Mouse (Mus musculus) CH12.LX (cell line): ENCODE measurements at regions not wholly inside any gene's neighbourhood (a gene's known extent, or its start where the extent isn't known, plus 50 kb on each side); places are given as distances from the start of the nearest gene placed in this dataset.

Source experiments
- DNase-seq: peaks from one replicate; pipeline ENCODE4 v3.0.0-alpha.2; 2013; ENCODE audit errors: extremely low read depth
- H3K27ac ChIP-seq: 2 replicates; pipeline ENCODE4 v1.5.1; 2012; ENCODE audit warnings: low read depth, mild to moderate bottlenecking, control low read depth, moderate library complexity; ENCODE audit not compliant: insufficient read depth
- H3K27me3 ChIP-seq: replicated peaks from 2 replicates; pipeline ENCODE3; 2012; ENCODE audit warnings: inconsistent platforms
- H3K36me3 ChIP-seq, 2 experiments: replicated peaks in 1 of 2; 2 replicates each; pipeline versions ENCODE3 to v1.6.1; 2012; ENCODE audit warnings: inconsistent platforms in 1 of 2, low read length in 1 of 2, mild to moderate bottlenecking in 1 of 2, mixed read lengths in 1 of 2, moderate library complexity in 1 of 2; ENCODE audit not compliant: control insufficient read depth in 1 of 2, insufficient read depth in 1 of 2
- H3K4me1 ChIP-seq, 2 experiments: 2 replicates each; pipeline ENCODE4 v1.6.1; 2012; ENCODE audit warnings: inconsistent platforms in 1 of 2, moderate library complexity in 1 of 2; ENCODE audit not compliant: insufficient read depth in 2 of 2, control insufficient read depth in 1 of 2
- H3K4me2 ChIP-seq: 2 replicates; pipeline ENCODE4 v1.6.1; 2012; ENCODE audit warnings: low read depth, mild to moderate bottlenecking, control low read depth; ENCODE audit not compliant: poor library complexity, insufficient read depth, severe bottlenecking
- H3K4me3 ChIP-seq, 3 experiments: fragments of 150-350 bp in 1 of 3; sonication (generic) in 1 of 3; replicated peaks in 1 of 3; 2 replicates each; pipeline versions ENCODE3 to v1.5.1; 2011 to 2012; ENCODE audit warnings: low read depth in 2 of 3, low read length in 2 of 3, mild to moderate bottlenecking in 2 of 3, moderate library complexity in 2 of 3, control low read depth in 1 of 3, improper control_type of control experiment in 1 of 3, inconsistent platforms in 1 of 3, mixed read lengths in 1 of 3; ENCODE audit not compliant: poor library complexity in 1 of 3
- H3K79me2 ChIP-seq: replicated peaks from 2 replicates; pipeline ENCODE4 v1.6.1; 2012; ENCODE audit warnings: mild to moderate bottlenecking, moderate library complexity; ENCODE audit not compliant: control insufficient read depth, poor library complexity, insufficient read depth, severe bottlenecking; ENCODE audit errors: extremely low read depth
- H3K9ac ChIP-seq: 2 replicates; pipeline ENCODE4 v1.6.1; 2012; ENCODE audit warnings: low read depth, mild to moderate bottlenecking, control low read depth, moderate library complexity; ENCODE audit not compliant: insufficient read depth
- H3K9me3 ChIP-seq: replicated peaks from 2 replicates; pipeline ENCODE3; 2012; ENCODE audit warnings: low read length, inconsistent platforms, mixed read lengths
- BHLHE40 ChIP-seq: IDR thresholded peaks from 2 replicates; pipeline ENCODE4 v1.6.1; 2011; ENCODE audit warnings: mild to moderate bottlenecking, low read depth, low read length, improper control_type of control experiment
- CHD1 ChIP-seq: IDR thresholded peaks from 2 replicates; pipeline ENCODE4 v1.6.1; 2012; ENCODE audit warnings: low read depth, low read length, improper control_type of control experiment, inconsistent platforms
- CHD2 ChIP-seq: IDR thresholded peaks from 2 replicates; pipeline ENCODE4 v1.6.1; 2011; ENCODE audit warnings: low read length, improper control_type of control experiment
- CTCF ChIP-seq, 2 experiments: IDR thresholded peaks in 1 of 2; conservative IDR thresholded peaks in 1 of 2; 2 replicates each; pipeline ENCODE4 v1.5.1; 2011 to 2012; ENCODE audit warnings: low read depth in 2 of 2, low read length in 2 of 2, improper control_type of control experiment in 1 of 2, inconsistent platforms in 1 of 2, mild to moderate bottlenecking in 1 of 2, moderate library complexity in 1 of 2
- HCFC1 ChIP-seq: IDR thresholded peaks from 2 replicates; pipeline ENCODE4 v1.6.1; 2012; ENCODE audit warnings: low read depth, mild to moderate bottlenecking, inconsistent platforms, low read length, improper control_type of control experiment
- IRF4 ChIP-seq: IDR thresholded peaks from 2 replicates; pipeline ENCODE4 v1.6.1; 2014; ENCODE audit warnings: low read depth, mild to moderate bottlenecking, inconsistent platforms, low read length, improper control_type of control experiment
- JUN ChIP-seq: IDR thresholded peaks from 2 replicates; pipeline ENCODE4 v1.6.1; 2011; ENCODE audit warnings: low read depth, mild to moderate bottlenecking, low read length, improper control_type of control experiment, moderate library complexity; ENCODE audit not compliant: insufficient read depth
- JUND ChIP-seq: conservative IDR thresholded peaks from 2 replicates; pipeline ENCODE4 v1.6.1; 2011; ENCODE audit warnings: low read depth, low read length, improper control_type of control experiment
- KAT2A ChIP-seq: IDR thresholded peaks from 2 replicates; pipeline ENCODE4 v1.6.1; 2012; ENCODE audit warnings: low read length, improper control_type of control experiment, inconsistent platforms; ENCODE audit not compliant: insufficient replicate concordance
- MAX ChIP-seq: IDR thresholded peaks from 2 replicates; pipeline ENCODE4 v1.6.1; 2011; ENCODE audit warnings: low read length, improper control_type of control experiment
- MAZ ChIP-seq: IDR thresholded peaks from 2 replicates; pipeline ENCODE4 v1.6.1; 2012; ENCODE audit warnings: low read depth, mild to moderate bottlenecking, inconsistent platforms, low read length, improper control_type of control experiment, moderate library complexity
- MYC ChIP-seq: IDR thresholded peaks from 2 replicates; pipeline ENCODE4 v1.6.1; 2011; ENCODE audit warnings: low read depth, mild to moderate bottlenecking, improper control_type of control experiment, low read length
- NELFE ChIP-seq: IDR thresholded peaks from 2 replicates; pipeline ENCODE4 v1.6.1; 2011; ENCODE audit warnings: low read depth, low read length, improper control_type of control experiment
- NRF1 ChIP-seq: IDR thresholded peaks from 2 replicates; pipeline ENCODE4 v1.6.1; 2014; ENCODE audit warnings: low read depth, mild to moderate bottlenecking, inconsistent platforms, low read length, improper control_type of control experiment, moderate library complexity
- PAX5 ChIP-seq: IDR thresholded peaks from 2 replicates; pipeline ENCODE4 v1.6.1; 2012; ENCODE audit warnings: low read length, inconsistent platforms, mixed read lengths
- POLR2A ChIP-seq: IDR thresholded peaks from 2 replicates; pipeline ENCODE4 v1.6.1; 2011; ENCODE audit warnings: low read depth, mild to moderate bottlenecking, improper control_type of control experiment, low read length
- POLR2AphosphoS2 ChIP-seq: IDR thresholded peaks from 2 replicates; pipeline ENCODE4 v1.6.1; 2011; ENCODE audit warnings: low read depth, low read length, improper control_type of control experiment
- RAD21 ChIP-seq: IDR thresholded peaks from 2 replicates; pipeline ENCODE4 v1.6.1; 2011; ENCODE audit warnings: low read depth, mild to moderate bottlenecking, low read length, improper control_type of control experiment, moderate library complexity
- SIN3A ChIP-seq: IDR thresholded peaks from 2 replicates; pipeline ENCODE4 v1.6.1; 2012; ENCODE audit warnings: low read length, improper control_type of control experiment, inconsistent platforms
- TCF12 ChIP-seq: IDR thresholded peaks from 2 replicates; pipeline ENCODE4 v1.6.1; 2014; ENCODE audit warnings: low read depth, mild to moderate bottlenecking, inconsistent platforms, low read length, improper control_type of control experiment
- UBTF ChIP-seq: IDR thresholded peaks from 2 replicates; pipeline ENCODE4 v1.6.1; 2012; ENCODE audit warnings: low read depth, mild to moderate bottlenecking, inconsistent platforms, low read length, improper control_type of control experiment, moderate library complexity
- USF1 ChIP-seq: IDR thresholded peaks from 2 replicates; pipeline ENCODE4 v1.6.1; 2014; ENCODE audit warnings: low read depth, mild to moderate bottlenecking, inconsistent platforms, low read length, improper control_type of control experiment
- ZNF384 ChIP-seq: IDR thresholded peaks from 2 replicates; pipeline ENCODE4 v1.6.1; 2012; ENCODE audit warnings: low read depth, low read length, improper control_type of control experiment, inconsistent platforms
- dilution Hi-C: fragments of 300-500 bp; cut with MboI; formaldehyde crosslinking; loops from 2 replicates; pipeline ENCODE4 v1.14.3; 2020; ENCODE audit warnings: low sequenced_read_pairs; ENCODE audit not compliant: extremely low pct_unique_long_range_greater_than_20kb, extremely low pct_ligation_motif_present
- in situ Hi-C: fragments of 300-500 bp; cut with MboI; formaldehyde crosslinking; loops from 3 replicates; pipeline ENCODE4 v1.14.3; 2019; ENCODE audit warnings: low sequenced_read_pairs, low pct_ligation_motif_present, low pct_unique_long_range_greater_than_20kb, mixed read lengths

GRCm38 (mm10) chr17:42934068-42934467 lies 57.6 kb upstream of the Cd2ap start:
- dilution Hi-C loops (no loop called here), in situ Hi-C loops (loop anchor here (25.0 kb wide), 1 partner anchor 272 kb away; no protein-coding TSS in a partner anchor)
- Histone ChIP-seq H3K4me2 (no peak overlapping the region), H3K9ac (no peak overlapping the region), H3K36me3 (no peaks in the 10 kb centered on the region), H3K4me3 (no peak overlapping the region), H3K4me1 (peaks cover 3 to 15% of the 10 kb centered on the region in 2 experiments; a peak in 2 of 4 replicates), H3K27ac (no peak overlapping the region), H3K27me3 (no peaks in the 10 kb centered on the region), H3K9me3 (no peaks in the 10 kb centered on the region), H3K79me2 (no peaks in the 10 kb centered on the region)
- TF ChIP-seq ZNF384 (no peak), NRF1 (no peak), CTCF (conservative IDR thresholded peaks at IDR 0.05 in 1 of 2, IDR thresholded peaks at IDR 0.05 in 1 of 2; ENCODE audit: low read depth in 2 of 2, low read length in 2 of 2) (no peak), MAX (no peak), JUND (no peak), CHD1 (no peak), HCFC1 (no peak), SIN3A (no peak), TCF12 (no peak), UBTF (no peak), BHLHE40 (no peak), MYC (no peak), RAD21 (no peak), USF1 (no peak), JUN (no peak), KAT2A (no peak)
- no peak for DNase-seq

GRCm38 (mm10) chr17:42933335-42934004 lies 57.0 kb upstream of the Cd2ap start:
- in situ Hi-C loops: loop anchor here (25.0 kb wide), 1 partner anchor 271 kb away; no protein-coding TSS in a partner anchor
- Histone ChIP-seq H3K4me3 (no peak overlapping the region), H3K9ac (no peak overlapping the region), H3K4me1 (peaks cover 0 to 15% of the 10 kb centered on the region in 2 experiments; a peak in 2 of 4 replicates), H3K9me3 (no peaks in the 10 kb centered on the region), H3K4me2 (no peak overlapping the region), H3K27me3 (no peaks in the 10 kb centered on the region), H3K79me2 (no peaks in the 10 kb centered on the region), H3K36me3 (no peaks in the 10 kb centered on the region), H3K27ac (no peak overlapping the region)
- no peak for DNase-seq
- TF ChIP-seq MAZ (no peak), POLR2A (no peak), CHD2 (no peak), POLR2AphosphoS2 (no peak), IRF4 (no peak), NELFE (no peak), PAX5 (no peak)
- dilution Hi-C loops: no loop called here
